Mouse (Mus musculus) heart, adult 2 months (tissue): ENCODE measurements around the gene Lipn.

Experiments
- CTCF ChIP-seq: fragments of 200-600 bp; IDR thresholded peaks from 2 replicates; pipeline ENCODE4 v1.8.1; 2022; ENCODE audit warnings: antibody characterized with exemption, mild to moderate bottlenecking, moderate library complexity
- EP300 ChIP-seq: fragments of 200-500 bp; IDR thresholded peaks from 2 replicates; pipeline ENCODE4 v1.6.1; 2011; ENCODE audit warnings: low read depth, low read length, control low read depth; ENCODE audit not compliant: insufficient read depth
- POLR2A ChIP-seq: fragments of 200-500 bp; IDR thresholded peaks from 2 replicates; pipeline ENCODE4 v1.6.1; 2011; ENCODE audit warnings: mild to moderate bottlenecking, low read depth, low read length, control low read depth; ENCODE audit not compliant: insufficient read depth

- TF ChIP-seq CTCF = no peak
- no peak for TF ChIP-seq EP300
- no peak for TF ChIP-seq POLR2A
Measured at GRCm38 (mm10) chr19:34051502-34051901, 15.7 kb upstream of the Lipn start.
